Mouse (Mus musculus) lung, adult 18-20 months (tissue): ENCODE data around the gene Pkd2.

Experiments
- DNase-seq, 2 experiments: peaks; one replicate each; pipeline ENCODE4 v3.0.0; 2022; ENCODE audit warnings: mixed read lengths in 2 of 2

Pkd2 gene

DNA sequence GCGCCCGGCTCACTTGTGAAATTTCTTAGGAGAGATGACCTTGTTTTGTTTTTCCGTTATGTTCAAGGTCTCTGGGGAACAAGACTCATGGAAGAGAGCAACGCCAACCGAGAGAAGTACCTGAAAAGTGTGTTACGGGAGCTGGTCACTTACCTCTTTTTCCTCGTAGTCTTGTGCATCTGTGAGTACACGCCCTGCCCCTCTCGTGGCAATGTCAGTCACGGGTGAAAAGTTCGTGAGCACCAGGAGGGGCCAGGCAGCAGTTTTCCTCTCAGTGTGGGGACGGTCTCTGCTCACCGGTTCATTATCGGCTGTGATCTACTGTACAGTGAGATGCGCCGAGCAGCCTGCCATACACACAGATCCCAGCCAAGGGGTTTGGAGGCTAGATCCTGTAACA, 7.6 kb downstream of the Pkd2 start:
- DNase-seq, result no peak

GRCm38 (mm10) chr5:104468586-104468985, 9.3 kb downstream of the Pkd2 start:
- no peak for DNase-seq

DNA sequence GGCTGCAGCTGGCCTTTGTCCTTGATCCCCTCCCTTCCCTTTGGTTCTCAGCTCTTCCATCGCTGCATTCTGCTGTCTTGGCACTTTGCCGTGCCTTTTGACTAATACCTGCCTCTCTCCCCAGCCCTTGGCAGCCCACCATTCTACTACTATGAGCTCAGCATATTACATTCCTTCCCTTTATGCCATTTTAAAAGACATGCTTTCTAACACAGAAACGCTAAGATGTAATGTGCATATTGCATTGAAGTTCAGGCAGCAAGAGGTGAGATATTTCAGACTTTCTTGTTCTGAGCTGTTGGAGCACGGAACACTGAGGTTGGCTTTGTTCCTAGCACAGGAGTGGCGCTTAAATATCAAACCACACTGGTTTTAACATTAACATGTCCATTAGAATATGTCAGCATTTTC, 11.7 kb downstream of the Pkd2 start:
- DNase-seq, result no peak

DNA sequence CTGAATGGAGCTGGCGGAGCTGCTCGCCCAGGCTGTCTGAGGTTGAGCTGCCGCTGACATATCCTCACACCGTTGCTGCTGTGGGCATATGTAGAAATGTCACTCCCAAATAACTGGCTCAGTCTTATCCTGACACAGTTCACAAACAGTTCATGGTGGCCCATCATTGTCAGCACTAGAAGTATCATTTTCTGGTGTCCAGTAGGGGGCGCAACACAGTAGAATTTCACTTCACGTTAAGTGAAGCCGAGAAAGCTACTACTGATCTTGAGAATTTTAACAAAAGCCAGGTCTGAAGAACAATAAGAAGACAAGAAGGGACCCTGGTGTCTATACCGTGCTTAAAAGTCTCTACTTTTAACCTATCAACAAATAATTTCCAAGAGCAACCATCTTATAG, 13.1 kb downstream of the Pkd2 start:
- DNase-seq, result peak in 1 of 2 experiments; percentile 22

DNA sequence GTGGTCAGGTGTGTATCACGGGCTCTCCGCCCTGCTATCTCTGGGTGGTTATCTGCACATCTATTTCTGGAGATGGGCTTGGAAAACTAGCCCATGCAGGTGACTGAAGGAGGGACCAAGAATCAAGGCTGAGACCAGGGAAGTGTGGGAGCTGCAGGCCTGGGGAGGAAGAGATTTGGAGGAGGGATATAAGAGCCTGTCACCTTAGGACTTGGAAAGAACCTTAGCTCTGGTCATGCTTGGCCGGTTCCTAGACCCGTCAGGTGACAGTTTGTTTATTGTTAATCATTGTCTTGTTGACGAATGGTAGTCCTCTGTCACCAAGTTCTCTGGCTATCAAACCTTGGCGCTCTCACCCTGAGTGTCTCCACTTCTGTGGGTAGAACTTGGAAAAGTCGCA, 21.1 kb downstream of the Pkd2 start:
- DNase-seq, result no peak

DNA sequence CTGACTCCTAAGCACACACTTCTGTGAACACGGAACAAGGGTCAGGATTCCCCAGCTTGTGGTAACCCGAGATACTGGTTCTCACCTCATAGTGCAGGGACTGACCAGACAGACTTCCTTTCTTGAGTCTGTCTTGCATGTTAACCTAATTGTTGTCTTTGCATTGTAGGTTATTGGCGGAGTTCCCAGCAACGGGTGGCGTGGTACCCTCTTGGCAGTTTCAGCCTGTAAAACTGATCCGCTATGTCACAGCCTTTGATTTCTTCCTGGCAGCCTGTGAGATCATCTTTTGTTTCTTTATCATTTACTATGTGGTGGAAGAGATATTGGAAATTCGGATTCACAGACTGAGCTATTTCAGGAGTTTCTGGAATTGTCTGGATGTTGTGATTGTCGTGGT, 23.6 kb downstream of the Pkd2 start:
- DNase-seq, result no peak

DNA sequence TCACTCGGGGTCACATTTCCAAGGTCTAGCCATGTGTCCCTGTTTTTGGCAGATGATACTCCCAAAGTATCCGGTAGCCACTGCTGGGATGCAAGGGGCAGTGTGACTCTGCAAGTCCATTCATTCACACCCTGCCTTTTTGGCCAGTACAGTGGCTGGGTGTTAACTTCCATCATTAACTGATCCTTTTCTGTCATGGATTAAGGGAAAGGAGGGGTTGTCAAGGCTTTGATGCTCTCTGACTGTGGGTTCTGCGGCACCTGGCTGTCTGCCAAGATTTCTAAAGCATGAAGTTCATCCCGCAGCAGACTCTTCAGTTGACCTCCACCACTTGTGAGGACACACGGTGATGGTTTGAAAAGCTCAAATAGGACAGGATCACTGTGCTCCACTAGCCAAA, 32.3 kb downstream of the Pkd2 start:
- DNase-seq, result no peak

- peak; percentile 21 to 33 for DNase-seq
Measured at GRCm38 (mm10) chr5:104504883-104505282, 45.6 kb downstream of the Pkd2 start.

DNA sequence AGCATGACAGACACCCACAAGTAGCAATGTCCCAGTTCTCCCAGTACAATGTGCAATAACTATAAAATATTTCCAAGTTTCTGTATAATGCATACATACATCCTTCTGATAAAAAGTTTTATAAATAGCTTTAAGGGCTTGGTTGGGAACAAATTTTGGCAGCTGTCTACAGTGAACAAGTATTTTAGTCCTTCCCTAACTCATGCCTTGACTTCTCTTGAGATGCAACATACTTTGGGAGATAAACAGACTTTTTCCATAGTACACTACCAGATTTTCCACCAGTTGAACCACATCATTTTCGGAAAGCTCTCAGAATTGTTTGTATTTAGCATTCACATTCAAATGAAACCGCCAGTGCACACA, 48.6 kb downstream of the Pkd2 start:
- DNase-seq, result no peak

GRCm38 (mm10) chr5:104508195-104508891, 49.1 kb downstream of the Pkd2 start, which contains the start of gene BC005561:
TSS of gene BC005561 (plus strand) at chr5:104508352.
- peak; percentile 82 to 87 for DNase-seq

GRCm38 (mm10) chr5:104511211-104511610, 52.0 kb downstream of the Pkd2 start:
- no peak for DNase-seq

DNA sequence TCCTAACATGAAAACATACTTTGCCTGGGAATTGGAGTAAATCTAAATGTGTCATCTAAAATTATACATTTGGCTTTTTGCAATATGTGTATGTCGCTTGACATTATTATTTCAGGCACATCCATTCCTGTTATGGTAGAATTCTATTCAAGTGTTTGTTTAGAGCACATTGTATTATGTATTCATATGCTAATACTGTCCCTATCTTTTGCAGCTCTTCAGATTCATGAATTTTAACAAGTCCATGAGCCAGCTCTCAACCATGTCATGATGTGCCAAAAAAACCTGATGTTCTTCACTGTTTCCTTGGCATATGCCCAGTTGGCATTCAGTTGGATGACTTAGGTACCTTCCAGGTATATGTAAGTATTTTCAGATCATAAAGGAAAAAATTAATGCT, 79.4 kb downstream of the Pkd2 start:
- DNase-seq, result no peak

GRCm38 (mm10) chr5:104539331-104539730, 80.1 kb downstream of the Pkd2 start:
- no peak for DNase-seq
